Mouse (Mus musculus) midbrain, postnatal 0 days (tissue): ENCODE measurements around the gene Tinagl1. TPM values are rescaled to one million over a fixed set of nuclear protein-coding genes. Genes with fewer than 3 reads are reported as not detected.

Source experiments
- ATAC-seq: fragments of 200-750 bp; cut with Nextera tagmentation; 2 replicates; pipeline ENCODE4 v1.8.0; 2017; ENCODE audit warnings: moderate number of reproducible peaks, mild to moderate bottlenecking, moderate TSS enrichment, moderate library complexity; ENCODE audit not compliant: low FRiP score
- DNase-seq: peaks from one replicate; pipeline ENCODE4 v3.0.0-alpha.2; 2015; ENCODE audit warnings: low spot score
- H3K27ac ChIP-seq: fragments of 300-500 bp; sonication (generic); 2 replicates; pipeline ENCODE4 v1.5.1; 2014; ENCODE audit warnings: low read depth, mild to moderate bottlenecking, low read length, mixed read lengths
- H3K27me3 ChIP-seq: fragments of 300-500 bp; sonication (generic); 2 replicates; pipeline ENCODE4 v1.6.1; 2014; ENCODE audit warnings: low read length, control low read depth, mixed read lengths; ENCODE audit not compliant: insufficient read depth
- H3K36me3 ChIP-seq: fragments of 300-500 bp; sonication (generic); 2 replicates; pipeline ENCODE4 v1.6.1; 2014; ENCODE audit warnings: low read length, control low read depth, mixed read lengths; ENCODE audit not compliant: insufficient read depth
- H3K4me1 ChIP-seq: fragments of 300-500 bp; sonication (generic); 2 replicates; pipeline ENCODE4 v1.6.1; 2014; ENCODE audit warnings: mild to moderate bottlenecking, control low read depth, antibody characterized with exemption, low read length, mixed read lengths; ENCODE audit not compliant: insufficient read depth
- H3K4me2 ChIP-seq: fragments of 300-500 bp; sonication (generic); 2 replicates; pipeline ENCODE4 v1.6.1; 2014; ENCODE audit warnings: low read depth, mild to moderate bottlenecking, low read length, mixed read lengths; ENCODE audit not compliant: poor library complexity, severe bottlenecking
- H3K4me3 ChIP-seq: fragments of 300-500 bp; sonication (generic); 2 replicates; pipeline ENCODE4 v1.5.1; 2014; ENCODE audit warnings: low read depth, mild to moderate bottlenecking, low read length, moderate library complexity
- H3K9ac ChIP-seq: fragments of 300-500 bp; sonication (generic); replicated peaks from 2 replicates; pipeline ENCODE4 v1.6.1; 2014; ENCODE audit warnings: mild to moderate bottlenecking, low read length, moderate library complexity, mixed read lengths; ENCODE audit not compliant: poor library complexity, severe bottlenecking
- H3K9me3 ChIP-seq: fragments of 300-500 bp; sonication (generic); 2 replicates; pipeline ENCODE4 v1.6.1; 2016; ENCODE audit warnings: low read length, control low read depth
- CTCF ChIP-seq: IDR thresholded peaks from 2 replicates; pipeline ENCODE4 v1.5.1; 2016; ENCODE audit warnings: antibody characterized with exemption, mild to moderate bottlenecking
- WGBS: fragments of 180-500 bp; shearing (Covaris S2); extraction: QIAGEN DNeasy Blood & Tissue Kit; methylation state at CpG from one replicate; pipeline ENCODE4 v1.1.7; 2014; 5-methylcytosine and 5-hydroxymethylcytosine counted together
- polyA plus RNA-seq: library from polyadenylated mRNA; unstranded; fragments of >200 nt; fragmentation: Nextera tagmentation; extraction: Ambion mirVana; gene quantifications from 2 replicates; pipeline ENCODE4 v1.2.1, GENCODE M21; 2015
- total RNA-seq: library from RNA; depleted of rRNA; stranded (reverse); fragments of >200 nt; gene quantifications from 2 replicates; pipeline ENCODE4 v1.2.3, GENCODE M21; 2014

Tinagl1 gene
- total and polyA plus RNA-seq, 2 experiments from 2014 or later, result 2.9 to 7.5 TPM

- DNase-seq (no peak), ATAC-seq (no peak)
- Histone ChIP-seq H3K27me3 (peaks cover 24% of the 10 kb centered on the region), H3K9me3 (no peaks in the 10 kb centered on the region), H3K4me1 (no peaks in the 10 kb centered on the region), H3K4me2 (no peak overlapping the region), H3K4me3 (no peak overlapping the region), H3K9ac (no peak overlapping the region), H3K36me3 (no peaks in the 10 kb centered on the region), H3K27ac (no peak overlapping the region)
- TF ChIP-seq CTCF, result no peak
- WGBS, result 56% methylated on average over 5 of the region's 5 CpGs
These were observed 1.3 kb upstream of the Tinagl1 start for GRCm38 (mm10) chr4:130176156-130176720.

- no peak overlapping the region for H3K27ac ChIP-seq
- no peaks in the 10 kb centered on the region for H3K9me3 ChIP-seq
- no peak for TF ChIP-seq CTCF
- H3K9ac ChIP-seq, result no peak overlapping the region; the same call in 1 of the 2 replicates
- ATAC-seq (no peak), DNase-seq (no peak)
- H3K4me3 ChIP-seq, result peak overlapping the region; percentile 8; the same call in 1 of the 2 replicates
- H3K36me3 ChIP-seq, result no peaks in the 10 kb centered on the region
- H3K4me1 ChIP-seq, result no peaks in the 10 kb centered on the region
- peaks cover 24% of the 10 kb centered on the region for H3K27me3 ChIP-seq
- 0 out of 2 replicates have a peak overlapping the region, but pooled peaks have one; percentile 18 for H3K4me2 ChIP-seq
- 3% methylated on average over 25 of the region's 25 CpGs for WGBS
These were observed 439 bp downstream of the Tinagl1 start for GRCm38 (mm10) chr4:130174335-130175031.

- DNase-seq (no peak), ATAC-seq (no peak)
- Histone ChIP-seq H3K4me1 (no peaks in the 10 kb centered on the region), H3K4me2 (no peak overlapping the region), H3K9me3 (no peaks in the 10 kb centered on the region), H3K4me3 (no peak overlapping the region), H3K27me3 (peaks cover 24% of the 10 kb centered on the region), H3K9ac (no peak overlapping the region), H3K36me3 (no peaks in the 10 kb centered on the region), H3K27ac (no peak overlapping the region)
- WGBS, result 47% methylated on average over 19 of the region's 19 CpGs
- TF ChIP-seq CTCF, result no peak
These were observed 1.0 kb downstream of the Tinagl1 start for GRCm38 (mm10) chr4:130173911-130174311.

- H3K27me3 ChIP-seq, result peaks cover 24% of the 10 kb centered on the region
- H3K9me3 ChIP-seq, result no peaks in the 10 kb centered on the region
- H3K4me2 ChIP-seq, result no peak overlapping the region
- H3K36me3 ChIP-seq, result no peaks in the 10 kb centered on the region
- no peak overlapping the region for H3K27ac ChIP-seq
- 75% methylated on average over 11 of the region's 11 CpGs for WGBS
- no peaks in the 10 kb centered on the region; the same call in 1 of the 2 replicates for H3K4me1 ChIP-seq
- H3K4me3 ChIP-seq, result no peak overlapping the region
- ATAC-seq, result no peak
- H3K9ac ChIP-seq, result no peak overlapping the region
- no peak for TF ChIP-seq CTCF
- DNase-seq, result no peak
These were observed 1.7 kb downstream of the Tinagl1 start for GRCm38 (mm10) chr4:130173060-130173822.

- Histone ChIP-seq H3K4me1 (no peaks in the 10 kb centered on the region; the same call in 1 of the 2 replicates), H3K9me3 (no peaks in the 10 kb centered on the region), H3K27me3 (peaks cover 24% of the 10 kb centered on the region), H3K4me2 (no peak overlapping the region), H3K27ac (no peak overlapping the region), H3K9ac (no peak overlapping the region), H3K4me3 (no peak overlapping the region), H3K36me3 (no peaks in the 10 kb centered on the region)
- WGBS, result 72% methylated on average over 11 of the region's 11 CpGs
- no peak for TF ChIP-seq CTCF
- no peak for DNase-seq
- no peak for ATAC-seq
These were observed 2.8 kb downstream of the Tinagl1 start for GRCm38 (mm10) chr4:130171951-130172765.
